Mouse (Mus musculus): ENCODE results near the gene Phc1.
"Not testable (repeated sequence)": the region's sequence is repeated elsewhere in the genome, so short reads cannot be mapped to it uniquely, and the experiment has no call there.

Gene Phc1

DNA sequence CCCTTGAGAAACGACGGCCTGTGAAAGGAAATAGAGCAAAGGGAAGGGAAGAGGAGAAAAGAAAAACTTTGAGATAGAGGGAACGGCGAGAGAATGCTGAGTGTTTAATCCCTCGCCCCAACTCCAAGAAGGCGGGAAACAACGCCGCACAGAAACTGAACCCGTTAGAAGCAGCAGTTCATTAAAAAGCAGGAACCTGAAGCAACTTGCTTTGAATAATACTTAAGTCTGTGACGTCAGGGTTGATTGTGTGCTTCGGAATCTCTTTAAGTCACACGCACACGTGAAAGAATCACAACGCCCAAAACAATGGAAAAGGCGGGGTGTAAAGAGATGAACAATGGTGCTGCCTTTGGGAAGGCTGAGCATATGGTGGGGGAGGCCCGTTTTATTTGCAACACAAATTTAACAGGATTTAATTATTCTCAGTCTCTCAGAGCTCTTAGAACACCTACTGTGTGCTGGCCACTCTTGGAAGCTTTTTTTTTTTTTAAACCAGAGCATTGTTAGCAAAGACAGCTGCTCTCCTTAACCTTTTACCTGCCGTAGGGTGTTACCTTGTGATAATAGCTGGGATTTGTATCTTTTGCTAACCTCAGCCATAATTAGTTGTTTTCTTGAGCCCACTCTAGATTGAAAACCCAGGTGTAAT, at the start of gene Phc1:
Phc1 (minus strand) TSS at position 213 of the 652 bp plus-strand sequence.
- in situ Hi-C loops (cut with MboI; ENCODE audit: low pct_unique_long_range_greater_than_20kb in 1 of 2, low sequenced_read_pairs in 2 of 2, unreplicated experiment in 1 of 2): no loop called here

DNA sequence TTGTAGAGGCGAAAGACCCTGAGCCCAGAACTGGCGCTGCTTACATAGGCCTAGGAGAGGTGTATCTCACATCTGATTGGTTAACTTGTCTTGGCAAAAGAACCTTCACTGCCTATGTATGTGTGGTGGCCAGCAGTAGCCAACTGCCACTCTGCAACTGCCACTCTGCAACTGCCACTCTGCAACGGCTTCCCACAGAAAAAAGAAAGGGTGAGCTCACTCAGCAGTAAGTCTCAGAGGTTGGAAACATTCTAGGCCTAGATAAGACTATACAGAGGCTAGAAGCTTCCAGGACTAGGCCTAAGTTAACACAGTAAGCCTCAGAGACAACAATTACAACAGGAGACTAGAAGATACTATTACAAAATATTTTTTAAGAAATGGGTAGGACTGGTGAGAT, 49.6 kb upstream of the Phc1 start:
- in situ Hi-C loops (cut with MboI; ENCODE audit: low pct_unique_long_range_greater_than_20kb in 1 of 2, low sequenced_read_pairs in 2 of 2, unreplicated experiment in 1 of 2): loop anchor here (5.0 to 25.0 kb wide), 3 partner anchors 78 to 278 kb away; no protein-coding TSS in a partner anchor

DNA sequence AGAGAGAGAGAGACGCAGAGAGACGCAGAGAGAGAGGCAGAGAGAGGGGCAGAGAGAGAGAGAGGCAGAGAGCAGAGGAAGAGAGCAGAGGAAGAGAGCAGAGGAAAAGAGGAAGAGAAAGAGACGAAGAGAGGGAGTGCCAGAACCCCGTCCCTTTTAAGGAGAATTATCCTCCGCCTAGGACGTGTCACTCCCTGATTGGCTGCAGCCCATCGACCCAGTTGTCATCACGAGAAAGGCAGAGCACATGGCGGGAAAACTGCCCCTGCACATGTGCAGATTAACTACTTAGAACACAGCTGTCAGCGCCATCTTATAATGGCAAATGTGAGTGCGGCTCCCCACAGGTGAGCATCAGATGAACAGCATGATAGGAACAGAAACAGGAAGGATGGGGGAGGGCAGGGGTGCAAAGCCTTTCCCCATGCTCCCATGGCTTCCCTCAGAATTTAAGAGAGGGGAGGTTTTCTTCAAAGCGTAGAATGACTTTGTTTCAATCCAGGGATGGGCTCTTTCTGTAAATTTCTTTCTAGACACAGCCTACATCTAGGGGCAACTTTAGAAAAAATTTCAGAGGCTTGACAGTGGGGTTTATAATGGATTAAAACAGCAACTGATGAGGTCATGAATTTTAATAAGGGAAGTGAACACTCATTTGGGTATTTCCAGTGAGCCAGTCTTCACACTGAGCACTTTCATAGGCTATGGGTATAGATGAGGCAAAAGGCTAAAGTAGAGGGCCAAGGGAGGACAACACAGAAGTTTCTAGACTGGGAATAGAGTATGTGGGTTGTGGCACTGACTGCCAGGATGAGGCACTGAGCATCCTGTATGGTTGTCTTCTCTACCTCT, 47.0 kb upstream of the Phc1 start:
- in situ Hi-C loops (cut with MboI; ENCODE audit: low pct_unique_long_range_greater_than_20kb in 1 of 2, low sequenced_read_pairs in 2 of 2, unreplicated experiment in 1 of 2): loop anchor here in 1 of 2 experiments (25.0 kb wide), 1 partner anchor 275 kb away; no protein-coding TSS in a partner anchor

DNA sequence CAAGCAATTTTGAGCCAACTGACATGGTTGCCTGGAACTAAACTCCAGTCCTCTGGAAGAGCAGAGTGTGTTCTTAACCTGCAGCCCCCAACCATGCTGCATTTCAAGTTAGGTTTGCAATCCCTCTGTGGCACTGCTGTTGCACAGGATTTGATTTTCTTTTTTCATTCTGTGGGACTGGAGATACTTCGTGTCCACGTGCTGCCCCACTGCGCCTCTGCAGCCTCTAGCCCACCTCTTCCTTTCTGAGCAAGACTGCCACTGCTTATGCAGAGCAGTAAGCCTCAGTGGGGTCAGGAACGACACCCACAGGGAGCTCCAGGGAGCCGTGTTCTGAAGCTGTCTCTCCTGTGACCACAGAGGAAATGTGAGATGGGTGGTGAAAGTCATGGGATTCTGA, 45.4 kb upstream of the Phc1 start:
- in situ Hi-C loops (cut with MboI; ENCODE audit: low pct_unique_long_range_greater_than_20kb in 1 of 2, low sequenced_read_pairs in 2 of 2, unreplicated experiment in 1 of 2): loop anchor here in 1 of 2 experiments (25.0 kb wide), 1 partner anchor 273 kb away; no protein-coding TSS in a partner anchor

DNA sequence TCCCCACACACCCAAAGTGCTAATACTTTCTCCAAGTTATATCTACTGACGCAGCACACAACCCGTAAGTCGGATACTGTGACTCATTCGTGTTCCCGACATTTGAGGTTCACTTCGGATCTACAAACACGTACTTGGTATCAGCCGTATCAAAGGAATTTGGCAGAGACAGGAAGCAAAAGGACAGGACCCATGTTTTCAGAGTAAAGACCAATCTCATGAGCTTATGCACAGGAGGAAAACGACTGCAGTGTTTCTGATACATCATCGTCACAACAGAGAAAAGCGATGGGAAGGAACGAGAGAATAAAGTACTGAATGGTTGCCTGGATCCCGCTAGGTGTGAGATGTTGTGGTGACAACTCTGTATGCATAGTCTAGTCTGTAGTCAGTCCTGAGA, 44.5 kb upstream of the Phc1 start:
- in situ Hi-C loops (cut with MboI; ENCODE audit: low pct_unique_long_range_greater_than_20kb in 1 of 2, low sequenced_read_pairs in 2 of 2, unreplicated experiment in 1 of 2): loop anchor here in 1 of 2 experiments (25.0 kb wide), 1 partner anchor 273 kb away; no protein-coding TSS in a partner anchor

DNA sequence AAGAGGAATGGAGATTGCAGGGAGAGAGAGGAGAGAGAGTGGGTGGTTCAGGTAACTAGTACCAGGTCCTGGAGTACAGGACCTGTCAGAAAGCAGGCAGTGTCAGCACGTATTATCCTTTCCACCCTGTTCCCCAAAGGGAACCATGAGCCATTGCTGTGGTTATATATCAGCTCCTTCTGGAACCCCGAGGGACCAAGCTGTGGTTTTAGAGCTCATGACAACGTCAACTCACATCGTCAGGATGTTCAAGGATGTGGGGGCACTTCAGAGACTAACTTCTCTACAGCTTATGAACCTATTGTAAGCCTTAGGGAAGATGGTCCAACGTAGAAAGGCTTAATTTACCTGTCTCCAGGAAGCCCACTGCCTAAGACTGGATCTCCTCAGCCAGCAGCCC, 42.9 kb upstream of the Phc1 start:
- in situ Hi-C loops (cut with MboI; ENCODE audit: low pct_unique_long_range_greater_than_20kb in 1 of 2, low sequenced_read_pairs in 2 of 2, unreplicated experiment in 1 of 2): loop anchor here in 1 of 2 experiments (25.0 kb wide), 1 partner anchor 271 kb away; no protein-coding TSS in a partner anchor

DNA sequence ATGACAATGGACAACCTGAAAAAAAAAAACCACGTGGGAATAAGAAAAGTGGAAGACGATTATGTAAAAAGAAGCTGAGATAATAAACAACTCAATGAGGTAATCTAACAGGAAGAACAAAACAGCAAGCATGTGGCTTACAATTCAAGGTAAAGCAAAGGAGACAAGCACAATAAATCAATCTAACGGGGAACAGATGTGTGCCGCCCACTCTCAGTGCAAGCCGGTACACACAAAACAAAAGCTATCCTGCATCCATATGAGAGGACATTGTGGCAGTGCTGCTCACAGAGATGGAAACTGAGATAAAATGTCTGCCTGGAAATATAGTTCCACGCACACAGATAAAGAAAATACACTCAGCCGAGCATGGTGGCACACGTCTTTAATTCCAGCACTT, 41.7 kb upstream of the Phc1 start:
- in situ Hi-C loops (cut with MboI; ENCODE audit: low pct_unique_long_range_greater_than_20kb in 1 of 2, low sequenced_read_pairs in 2 of 2, unreplicated experiment in 1 of 2): loop anchor here in 1 of 2 experiments (25.0 kb wide), 1 partner anchor 270 kb away; no protein-coding TSS in a partner anchor

DNA sequence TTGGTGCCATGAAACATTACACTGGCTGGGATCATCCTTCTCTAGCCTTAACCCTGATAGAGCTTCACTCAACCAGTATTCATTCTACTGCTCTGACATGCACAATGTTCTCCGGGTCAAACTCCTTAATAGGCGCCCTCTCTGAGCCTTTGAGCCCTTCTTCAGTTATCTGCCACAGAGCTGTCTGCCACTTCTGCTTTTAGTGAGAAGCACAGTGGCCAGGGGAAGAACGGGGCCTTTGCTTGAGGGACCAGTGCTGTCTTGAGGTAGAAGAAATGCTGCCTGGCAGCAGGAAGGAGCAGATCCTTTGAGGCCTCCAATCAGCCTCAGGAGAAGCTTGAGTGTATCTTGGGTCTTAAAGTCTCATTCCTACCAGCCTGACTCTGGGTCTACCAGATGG, 27.9 kb upstream of the Phc1 start:
- in situ Hi-C loops (cut with MboI; ENCODE audit: low pct_unique_long_range_greater_than_20kb in 1 of 2, low sequenced_read_pairs in 2 of 2, unreplicated experiment in 1 of 2): no loop called here

DNA sequence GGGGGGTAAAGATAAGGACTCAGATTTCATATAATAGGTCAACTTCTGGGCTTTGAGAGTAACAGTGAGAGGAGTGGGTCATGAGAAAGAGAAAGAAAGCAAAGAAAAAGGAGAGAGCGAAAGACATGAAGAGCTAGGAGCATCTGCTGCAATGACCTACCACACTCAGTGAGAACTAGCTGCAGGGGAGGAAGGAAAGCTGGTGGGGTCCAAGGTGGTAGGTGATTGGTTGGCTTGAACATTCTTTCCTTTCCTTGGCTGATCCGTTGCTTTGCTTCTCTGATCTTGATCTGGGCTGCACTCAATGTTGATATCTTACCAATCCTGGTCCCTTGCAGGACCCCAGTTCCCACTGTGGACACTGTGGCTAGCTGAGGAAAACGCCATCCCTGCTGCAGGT, 26.6 kb upstream of the Phc1 start:
- in situ Hi-C loops (cut with MboI; ENCODE audit: low pct_unique_long_range_greater_than_20kb in 1 of 2, low sequenced_read_pairs in 2 of 2, unreplicated experiment in 1 of 2): no loop called here

DNA sequence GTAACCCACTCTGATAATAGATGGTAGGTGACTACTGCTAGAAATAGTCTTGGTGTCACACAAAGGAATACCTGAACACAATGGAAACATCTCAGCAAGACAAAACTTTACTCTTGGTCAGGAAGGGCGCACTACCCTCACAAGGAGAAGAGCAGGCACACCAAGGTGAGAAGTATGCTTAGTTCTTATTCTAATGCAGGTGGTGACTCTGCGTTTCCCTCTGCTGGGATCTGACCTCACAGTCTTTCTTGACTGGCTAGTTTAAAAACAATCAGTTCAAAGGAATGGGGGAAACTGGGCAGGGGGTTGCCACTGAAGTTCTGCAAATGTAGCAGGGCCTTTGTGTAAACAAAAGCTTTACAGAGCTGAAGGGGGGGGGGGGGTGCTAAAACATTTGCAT, 25.9 kb upstream of the Phc1 start:
- in situ Hi-C loops (cut with MboI; ENCODE audit: low pct_unique_long_range_greater_than_20kb in 1 of 2, low sequenced_read_pairs in 2 of 2, unreplicated experiment in 1 of 2): no loop called here

DNA sequence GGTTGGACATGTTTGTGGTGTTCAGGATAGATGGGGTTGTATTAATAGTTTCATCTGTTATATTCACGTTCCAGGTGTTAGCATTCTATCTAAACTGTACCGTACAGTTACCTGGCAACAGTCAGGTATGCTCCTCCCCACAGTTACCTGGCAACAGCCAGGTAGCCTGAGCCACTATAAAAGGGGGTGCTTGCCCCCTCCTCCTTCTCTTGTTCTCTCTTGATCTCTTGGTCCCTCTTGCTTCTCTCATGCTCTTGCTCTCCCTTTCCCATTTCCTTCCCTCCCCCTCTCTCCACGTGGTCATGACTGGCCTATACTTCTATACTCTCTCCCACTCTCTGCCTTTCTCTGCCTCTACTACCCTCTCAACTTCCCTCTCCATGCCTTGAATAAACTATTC, 25.3 kb upstream of the Phc1 start:
- in situ Hi-C loops (cut with MboI; ENCODE audit: low pct_unique_long_range_greater_than_20kb in 1 of 2, low sequenced_read_pairs in 2 of 2, unreplicated experiment in 1 of 2): no loop called here

DNA sequence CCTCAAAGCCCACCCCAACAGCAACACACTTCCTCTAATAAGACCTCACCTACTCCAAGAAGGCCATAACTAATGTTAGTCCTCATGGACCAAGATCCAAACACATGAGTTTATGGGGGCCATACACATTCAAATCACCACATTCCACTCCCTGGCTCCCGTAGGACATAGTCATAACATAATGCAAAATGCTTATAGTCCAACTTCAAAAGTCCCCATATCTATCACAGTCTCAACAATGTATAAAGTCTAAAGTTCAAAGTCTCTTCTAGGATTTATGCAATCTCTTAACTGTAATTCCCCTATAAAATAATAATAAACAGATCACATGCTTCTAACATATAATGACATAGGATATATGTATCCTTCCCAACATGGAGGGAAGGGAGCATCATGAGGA, 16.7 kb upstream of the Phc1 start:
- in situ Hi-C loops (cut with MboI; ENCODE audit: low pct_unique_long_range_greater_than_20kb in 1 of 2, low sequenced_read_pairs in 2 of 2, unreplicated experiment in 1 of 2): no loop called here

DNA sequence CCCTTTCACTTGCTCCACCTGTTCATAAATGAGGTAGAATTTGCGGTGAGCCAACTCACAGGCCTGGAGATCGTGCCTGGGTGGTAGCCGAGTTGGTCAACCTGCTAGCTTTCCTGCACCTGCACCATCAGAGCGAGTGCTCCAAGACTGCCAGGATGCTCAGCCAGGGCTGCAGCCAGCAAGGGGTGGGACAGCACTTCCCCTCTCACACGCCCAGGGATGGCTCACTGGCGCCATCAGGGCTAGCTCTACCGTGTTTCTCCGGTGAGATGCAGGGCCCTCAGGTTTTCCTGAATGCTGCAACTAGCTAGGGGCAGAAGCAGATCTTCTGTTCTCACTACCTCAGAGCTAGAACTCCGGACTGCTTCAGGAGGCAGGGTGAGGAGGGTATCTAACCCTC, 15.5 kb upstream of the Phc1 start:
- in situ Hi-C loops (cut with MboI; ENCODE audit: low pct_unique_long_range_greater_than_20kb in 1 of 2, low sequenced_read_pairs in 2 of 2, unreplicated experiment in 1 of 2): no loop called here

DNA sequence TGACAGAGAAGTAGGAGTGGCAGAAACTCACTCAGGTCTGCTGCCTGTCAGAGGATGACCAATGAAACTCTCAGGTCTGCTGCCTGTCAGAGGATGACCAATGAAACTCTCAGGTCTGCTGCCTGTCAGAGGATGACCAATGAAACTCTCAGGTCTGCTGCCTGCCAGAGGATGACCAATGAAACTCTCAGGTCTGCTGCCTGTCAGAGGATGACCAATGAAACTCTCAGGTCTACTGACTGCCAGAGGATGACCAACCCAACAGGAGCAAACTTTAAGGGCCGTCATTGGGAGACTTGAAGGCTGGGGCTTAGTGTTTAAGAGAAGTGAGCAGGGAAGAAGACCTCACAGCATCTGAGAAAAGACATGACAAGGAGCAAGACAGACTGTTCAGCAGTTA, 7.0 kb upstream of the Phc1 start:
- in situ Hi-C loops (cut with MboI; ENCODE audit: low pct_unique_long_range_greater_than_20kb in 1 of 2, low sequenced_read_pairs in 2 of 2, unreplicated experiment in 1 of 2): not testable (repeated sequence)

DNA sequence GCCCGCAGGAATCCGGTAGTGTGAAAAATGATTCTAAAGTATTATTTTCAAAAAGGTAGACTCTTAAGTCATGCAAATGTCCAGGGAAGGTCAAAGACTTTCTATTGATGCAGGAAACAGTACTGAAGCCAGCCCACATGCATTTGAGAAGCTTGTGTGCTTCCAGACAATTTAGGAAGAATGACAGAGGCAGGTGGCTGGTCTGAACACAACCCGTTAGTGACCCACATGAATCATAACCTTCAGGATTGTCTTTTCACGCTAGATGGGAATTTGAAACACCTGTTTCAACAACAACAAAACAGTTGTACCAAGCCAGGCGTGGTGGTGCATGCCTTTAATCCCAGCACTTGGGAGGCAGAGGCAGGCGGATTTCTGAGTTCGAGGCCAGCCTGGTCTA, 6.0 kb upstream of the Phc1 start:
- in situ Hi-C loops (cut with MboI; ENCODE audit: low pct_unique_long_range_greater_than_20kb in 1 of 2, low sequenced_read_pairs in 2 of 2, unreplicated experiment in 1 of 2): no loop called here

DNA sequence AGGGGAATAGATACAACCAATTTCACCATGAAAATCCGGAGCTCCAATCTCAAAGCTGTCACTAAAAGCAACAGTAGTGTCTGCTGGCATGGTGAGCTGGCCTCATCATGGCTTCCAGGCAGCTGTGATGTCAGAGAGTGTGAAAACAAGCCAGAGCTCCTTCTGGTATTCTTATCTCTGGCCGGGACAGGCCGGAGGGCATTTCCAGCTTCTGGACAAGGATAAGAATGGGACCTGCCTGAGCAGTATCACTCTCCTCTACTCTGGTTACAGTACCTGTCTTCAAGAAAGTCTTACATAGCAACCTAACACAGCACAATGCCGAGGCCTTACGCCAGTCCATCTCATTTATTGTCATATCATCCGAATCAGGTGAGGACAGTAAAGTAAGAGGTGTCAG, 5.4 kb upstream of the Phc1 start:
- in situ Hi-C loops (cut with MboI; ENCODE audit: low pct_unique_long_range_greater_than_20kb in 1 of 2, low sequenced_read_pairs in 2 of 2, unreplicated experiment in 1 of 2): no loop called here

DNA sequence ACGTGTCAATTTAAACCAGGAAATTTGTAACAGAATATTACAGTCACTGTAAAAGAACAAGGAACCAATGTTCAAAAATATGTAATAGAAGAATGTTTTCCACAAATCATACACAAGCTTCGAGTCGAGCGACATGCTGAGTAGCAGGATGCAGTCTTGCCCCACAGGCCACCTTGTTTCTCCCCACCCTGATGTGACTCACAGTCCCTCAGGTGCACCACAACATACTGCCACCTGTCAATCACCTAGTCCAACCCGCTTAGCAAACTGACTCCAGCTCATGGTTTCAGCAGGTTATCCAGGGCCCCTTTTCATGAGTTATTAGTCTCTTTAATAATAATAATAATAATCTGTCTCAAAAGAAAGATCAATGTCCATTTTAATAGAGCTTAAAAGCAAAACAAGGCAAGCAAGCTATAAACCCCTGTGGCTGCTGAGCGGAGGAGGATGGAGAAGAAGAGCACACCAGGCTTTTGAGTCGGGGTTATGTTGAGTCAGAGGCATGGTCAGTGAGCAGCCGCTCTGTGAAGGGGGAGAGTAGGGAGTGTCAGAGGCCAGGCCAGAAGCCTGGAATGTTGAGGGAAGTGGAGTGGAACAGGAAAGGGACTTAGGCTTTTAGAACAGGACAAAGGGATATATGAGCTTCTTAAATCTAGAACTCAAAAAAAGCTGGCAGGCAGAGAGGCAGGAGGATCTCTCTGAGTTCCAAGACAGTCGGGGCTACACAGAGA, 4.2 kb upstream of the Phc1 start:
- in situ Hi-C loops (cut with MboI; ENCODE audit: low pct_unique_long_range_greater_than_20kb in 1 of 2, low sequenced_read_pairs in 2 of 2, unreplicated experiment in 1 of 2): no loop called here

DNA sequence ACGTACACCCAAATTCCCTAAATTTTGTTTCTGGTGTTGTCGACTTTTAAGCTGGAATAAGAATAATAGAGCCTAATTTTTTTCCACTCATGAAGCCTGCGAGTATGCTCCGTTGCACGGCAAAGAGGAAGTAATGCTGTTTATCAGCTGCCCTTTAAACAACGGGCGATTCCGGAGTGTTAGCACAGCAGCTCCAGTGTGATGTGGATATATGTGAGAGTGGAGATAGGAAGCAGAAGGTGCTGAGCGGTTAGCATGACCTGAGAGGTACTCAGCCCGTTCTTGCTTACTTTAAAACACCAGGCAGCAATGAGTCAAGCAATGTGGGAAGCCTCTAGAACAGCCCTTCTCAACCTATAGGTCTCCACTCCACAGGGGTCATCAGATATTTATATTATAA, 3.4 kb upstream of the Phc1 start:
- in situ Hi-C loops (cut with MboI; ENCODE audit: low pct_unique_long_range_greater_than_20kb in 1 of 2, low sequenced_read_pairs in 2 of 2, unreplicated experiment in 1 of 2): no loop called here

DNA sequence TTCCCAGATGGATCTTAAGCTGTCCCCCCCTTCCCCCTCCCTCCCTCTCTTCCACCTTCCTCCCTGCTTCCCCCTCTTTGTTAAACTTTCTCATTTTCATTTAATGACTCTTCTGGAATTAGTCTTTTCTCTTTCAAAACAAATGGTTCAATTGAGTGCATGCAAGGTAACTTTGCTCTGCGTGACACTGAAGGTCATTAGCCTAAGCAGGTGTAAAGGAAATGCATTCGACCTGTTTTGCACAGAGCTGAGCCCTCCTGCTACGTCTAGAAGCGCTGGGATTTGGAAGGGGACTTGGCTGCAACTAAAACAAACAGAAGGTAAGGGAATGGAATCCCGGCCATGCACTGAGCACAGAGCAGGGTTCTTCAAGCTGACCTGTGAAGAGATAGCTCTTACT, 1.8 kb upstream of the Phc1 start:
- in situ Hi-C loops (cut with MboI; ENCODE audit: low pct_unique_long_range_greater_than_20kb in 1 of 2, low sequenced_read_pairs in 2 of 2, unreplicated experiment in 1 of 2): no loop called here

All from mouse embryonic stem cell (cell line).